Mouse (Mus musculus) gastrocnemius, postnatal 10 days (tissue): ENCODE results near the gene Xdh. TPM values are rescaled to one million over a fixed set of nuclear protein-coding genes. Genes with fewer than 3 reads are reported as not detected.
A peak's percentile ranks its signal among the peaks of the same experiment; 100 is the strongest.

Experiments used
- DNase-seq: peaks from one replicate; pipeline ENCODE4 v3.0.0; 2021; ENCODE audit warnings: mixed read lengths
- long read RNA-seq, 2 experiments: library from polyadenylated mRNA; stranded (forward); transcript quantifications; one replicate each; pipeline ENCODE4 v2.0.0; 2021
- total RNA-seq, 2 experiments: library from RNA; stranded (reverse); gene quantifications; 2 replicates each; pipeline ENCODE4 v1.2.3; 2021

Gene Xdh
- total RNA-seq: 10 to 100 TPM; 11.5 to 18.8 TPM
- long read RNA-seq, experiment 1, full-length matches to known transcripts: 7 of 8 reads
- long read RNA-seq, experiment 1, partial matches to known transcripts: 0 of 8 reads
- long read RNA-seq, experiment 1, other reads (novel, unspliced or antisense): 1 of 8 reads
- long read RNA-seq, experiment 2, full-length matches to known transcripts: 12 of 15 reads
- long read RNA-seq, experiment 2, partial matches to known transcripts: 1 of 15 reads
- long read RNA-seq, experiment 2, other reads (novel, unspliced or antisense): 2 of 15 reads

DNA sequence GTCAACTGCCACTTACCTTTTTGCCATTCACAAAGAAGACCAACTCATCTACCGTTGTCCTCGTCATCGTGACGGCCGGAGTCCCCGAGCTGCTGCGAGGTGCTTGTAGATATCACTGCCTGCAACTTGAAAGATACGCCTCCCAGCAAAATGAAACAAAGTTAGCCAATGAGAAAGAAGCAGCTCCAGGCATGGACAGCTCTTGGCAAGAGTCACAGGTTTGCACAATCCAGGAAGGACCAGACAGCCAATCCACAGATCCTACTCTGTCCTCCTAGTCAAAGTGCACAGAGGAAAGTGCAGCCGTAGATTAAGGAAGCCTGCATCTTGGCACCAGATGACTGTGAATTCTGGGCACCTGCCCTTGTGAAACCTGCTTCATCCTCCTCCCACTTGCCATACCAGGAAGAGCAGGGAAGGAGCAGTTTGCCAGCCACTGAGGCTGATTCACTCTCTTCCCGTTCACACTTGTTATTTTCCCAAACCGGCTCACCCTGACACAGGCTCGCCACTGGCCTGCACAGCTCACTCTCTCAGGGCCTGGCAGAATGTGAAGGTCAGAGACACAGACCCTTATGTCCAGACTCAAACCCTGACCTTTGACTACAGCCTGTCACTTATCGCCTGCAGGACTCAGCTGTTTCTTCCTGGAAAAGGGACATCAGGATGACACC lies at the start of gene Xdh:
Gene Xdh (minus strand): TSS at position 135 of the 674 bp plus-strand sequence.
- DNase-seq: no peak

GRCm38 (mm10) chr17:73995907-73996645 lies 46.1 kb upstream of the Xdh start:
- no peak for DNase-seq

DNA sequence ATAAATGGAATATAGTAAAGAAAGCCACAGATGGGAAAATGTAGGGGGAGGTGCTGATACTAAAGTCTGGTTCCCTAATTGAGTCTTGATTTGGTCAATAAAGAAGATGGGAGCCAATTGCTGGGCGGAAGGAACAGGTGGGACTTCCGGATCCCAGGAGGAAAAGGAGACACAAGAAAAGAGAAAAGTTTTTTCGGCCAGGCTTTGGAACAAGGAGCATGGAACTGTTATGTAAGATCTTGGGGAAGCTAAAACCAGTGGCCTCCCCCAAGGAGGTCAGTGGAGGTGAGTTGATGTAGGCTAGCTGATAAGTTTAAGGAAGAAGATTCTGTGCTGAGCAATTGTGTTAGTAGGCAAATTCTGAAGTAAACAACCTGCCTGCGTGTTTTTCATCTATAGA lies 41.3 kb upstream of the Xdh start:
- no peak for DNase-seq

DNA sequence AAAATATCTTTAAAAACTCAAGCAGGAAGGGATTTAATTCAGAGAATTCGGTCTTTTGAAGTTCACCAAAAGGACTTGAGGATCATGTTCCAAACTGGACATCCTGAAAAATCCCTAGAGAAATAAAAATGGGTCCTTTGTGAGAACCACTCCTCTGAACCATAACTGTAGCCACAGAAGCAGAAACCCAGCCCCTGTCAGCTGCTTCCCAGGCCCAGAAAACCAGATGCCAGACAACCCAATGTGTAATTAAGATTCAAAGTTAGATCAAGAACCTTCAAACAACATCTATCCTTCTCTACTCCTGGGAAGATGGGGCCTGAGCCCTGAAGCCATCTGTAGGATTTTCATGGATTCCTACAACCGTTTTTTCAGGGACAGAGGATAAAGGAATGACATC lies 36.6 kb upstream of the Xdh start:
- DNase-seq: no peak

- no peak for DNase-seq
These were observed 35.9 kb upstream of the Xdh start for GRCm38 (mm10) chr17:73985936-73986335.

- DNase-seq: no peak
These were observed 34.5 kb upstream of the Xdh start for GRCm38 (mm10) chr17:73984508-73984907.

DNA sequence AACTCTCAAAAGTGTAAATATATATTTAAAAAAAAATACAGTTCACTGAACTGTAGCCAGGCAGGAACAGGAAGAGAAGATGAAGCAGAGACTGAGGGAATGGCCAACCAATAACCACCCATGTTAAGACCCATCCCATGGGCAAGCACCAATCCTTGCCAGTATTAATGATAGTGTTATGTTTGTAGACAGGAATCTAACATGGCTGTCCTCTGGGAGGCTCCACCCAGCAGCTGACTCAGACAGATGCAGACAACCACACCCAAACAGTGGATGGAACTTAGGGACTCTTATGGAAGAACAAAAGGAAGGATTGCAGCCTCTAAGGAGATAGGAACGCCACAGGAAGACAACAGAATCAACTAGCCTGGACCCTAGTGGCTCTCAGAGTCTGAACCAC lies 32.9 kb upstream of the Xdh start:
- no peak for DNase-seq

DNA sequence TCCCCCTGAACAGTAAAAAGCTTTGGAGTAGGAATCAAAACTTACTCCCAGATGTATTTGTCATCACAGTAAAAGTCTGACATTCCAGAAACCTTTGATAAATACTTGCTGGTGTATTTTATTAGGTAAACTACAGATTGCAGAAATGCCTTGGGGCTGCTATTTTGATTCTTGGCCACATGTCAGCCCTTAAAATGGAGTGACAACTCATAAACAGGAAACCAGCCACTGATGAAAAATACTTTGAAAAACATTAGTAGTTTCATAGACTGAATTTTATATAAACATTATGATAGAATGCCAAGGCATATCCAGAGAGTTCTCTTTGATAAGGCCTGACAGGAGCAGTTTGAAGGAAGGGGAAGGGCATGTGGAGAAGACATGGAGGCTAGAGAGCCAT lies 26.1 kb upstream of the Xdh start:
- DNase-seq: no peak

- no peak for DNase-seq
These were observed 22.7 kb upstream of the Xdh start for GRCm38 (mm10) chr17:73972648-73973047.

DNA sequence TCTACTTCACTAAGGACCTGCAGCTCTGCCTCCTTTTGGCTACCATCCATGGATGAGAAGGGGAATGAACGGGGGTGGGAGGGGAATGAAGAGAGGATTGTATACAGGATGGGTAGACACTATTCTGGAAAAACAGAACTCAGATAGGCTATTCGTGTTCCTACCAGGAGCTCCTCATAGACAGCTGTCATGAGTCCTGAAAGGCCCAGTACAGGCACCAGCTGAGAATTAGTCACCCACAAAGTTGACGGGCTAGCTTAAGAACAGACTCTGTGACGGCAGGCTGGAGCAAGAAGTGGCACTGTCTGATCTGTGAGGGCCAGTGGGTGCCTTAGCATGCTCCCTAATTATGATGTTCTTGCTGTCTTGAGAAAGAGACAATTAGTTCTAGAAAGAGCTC lies 21.3 kb upstream of the Xdh start:
- no peak for DNase-seq

GRCm38 (mm10) chr17:73970361-73971027 lies 20.5 kb upstream of the Xdh start:
- DNase-seq: peak; percentile 57

DNA sequence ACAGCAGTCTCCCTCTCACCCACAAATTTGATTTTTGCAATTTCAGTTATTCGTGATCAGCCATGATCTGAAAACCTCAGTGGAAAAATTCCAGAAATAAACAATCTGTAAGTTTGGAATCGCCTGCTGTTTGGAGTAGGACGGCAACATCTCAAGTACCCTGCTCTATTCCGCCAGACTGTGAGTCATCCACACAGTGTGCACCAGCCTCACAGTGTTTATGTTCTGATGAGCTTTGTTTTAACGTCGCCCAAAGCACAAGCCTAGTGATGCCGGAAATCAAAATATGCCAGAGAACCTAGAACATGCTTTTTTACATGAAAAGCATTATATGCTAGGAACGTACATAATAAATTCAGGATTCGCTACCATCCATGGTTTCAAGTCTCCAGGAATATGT lies 14.9 kb upstream of the Xdh start:
- no peak for DNase-seq

DNA sequence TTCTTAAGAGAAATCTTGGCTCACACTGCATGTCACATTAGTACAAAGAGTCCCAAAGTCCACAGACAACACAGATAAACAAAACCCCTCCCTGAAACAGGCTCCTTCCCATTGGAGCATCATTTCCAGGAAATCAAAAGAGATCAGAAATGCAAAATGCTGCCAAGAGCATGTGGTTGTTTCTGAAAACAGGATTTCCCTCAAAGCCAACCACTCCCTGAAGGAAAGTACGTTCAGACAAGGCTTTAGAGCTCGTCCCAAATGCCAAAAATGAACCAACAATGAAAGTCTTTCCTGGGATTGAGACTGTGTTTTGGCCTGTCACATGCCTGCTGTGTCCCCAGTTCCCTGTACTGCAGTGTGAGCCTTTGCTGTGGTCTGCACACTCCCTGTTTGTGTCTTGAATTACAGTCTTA lies 12.6 kb upstream of the Xdh start:
- DNase-seq: no peak

GRCm38 (mm10) chr17:73961801-73962403 lies 11.9 kb upstream of the Xdh start:
- no peak for DNase-seq

- no peak for DNase-seq
These were observed 10.7 kb upstream of the Xdh start for GRCm38 (mm10) chr17:73960745-73961144.

DNA sequence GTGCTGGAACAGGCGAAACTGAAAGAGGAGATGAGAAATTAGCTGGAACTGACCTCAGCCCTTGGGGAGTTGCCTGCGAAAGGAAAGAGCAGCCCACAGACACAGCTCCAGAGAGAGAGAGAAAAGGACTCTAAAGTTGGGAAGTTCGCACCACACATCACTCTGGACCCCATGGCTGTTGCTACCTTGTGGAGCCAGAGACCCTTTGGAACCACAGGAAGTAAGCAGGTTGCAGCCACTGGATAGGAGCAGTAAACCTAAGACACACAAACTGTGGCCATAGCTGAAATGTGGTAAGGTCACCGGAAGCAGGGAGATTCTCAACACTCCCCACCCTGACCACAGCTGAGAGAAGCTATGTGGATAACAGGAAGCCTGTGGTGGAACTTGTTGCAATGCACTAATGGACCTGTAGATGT lies 2.1 kb upstream of the Xdh start:
- DNase-seq: no peak

DNA sequence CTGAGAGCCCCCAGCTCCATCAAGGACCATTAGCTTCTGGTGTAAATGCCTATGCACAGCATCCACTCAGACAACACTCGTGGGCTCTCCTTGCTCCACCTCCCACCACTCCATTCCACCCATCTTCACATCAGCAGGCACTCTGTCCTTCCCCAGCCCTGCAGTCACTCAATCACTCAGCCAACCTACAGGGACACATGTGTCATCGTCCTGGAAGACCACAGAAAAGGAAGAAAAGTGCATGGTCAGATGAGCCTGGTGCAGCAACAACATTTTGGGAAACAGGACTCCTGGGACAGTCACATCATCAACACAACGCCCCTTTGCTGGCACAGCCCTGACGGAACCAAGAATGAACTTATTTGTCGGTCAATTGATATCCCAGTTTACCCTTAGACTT lies 974 bp upstream of the Xdh start:
- DNase-seq: no peak

- no peak for DNase-seq
These were observed 498 bp downstream of the Xdh start for GRCm38 (mm10) chr17:73949498-73949897.

DNA sequence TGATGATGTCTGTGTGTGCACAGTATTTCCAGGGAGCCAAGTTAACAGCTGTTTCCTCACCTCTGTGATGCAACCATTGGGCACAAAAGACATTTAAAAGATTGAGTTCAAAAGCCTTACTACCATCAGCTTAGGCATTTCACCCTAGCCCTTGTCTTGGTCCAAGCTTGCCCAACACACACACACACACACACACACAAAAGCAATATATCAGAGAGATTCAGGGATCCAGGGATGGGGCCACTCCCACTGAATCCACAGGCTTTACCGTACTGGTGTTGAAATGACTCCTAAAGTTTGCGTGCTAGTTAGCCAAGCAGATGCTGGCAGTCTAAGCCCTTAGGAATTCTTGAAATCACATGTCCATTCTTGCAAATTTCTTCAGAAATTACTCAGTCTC lies 1.2 kb downstream of the Xdh start:
- no peak for DNase-seq

GRCm38 (mm10) chr17:73948039-73948438 lies 2.0 kb downstream of the Xdh start:
- no peak for DNase-seq

GRCm38 (mm10) chr17:73946856-73947255 lies 3.1 kb downstream of the Xdh start:
- DNase-seq: no peak

DNA sequence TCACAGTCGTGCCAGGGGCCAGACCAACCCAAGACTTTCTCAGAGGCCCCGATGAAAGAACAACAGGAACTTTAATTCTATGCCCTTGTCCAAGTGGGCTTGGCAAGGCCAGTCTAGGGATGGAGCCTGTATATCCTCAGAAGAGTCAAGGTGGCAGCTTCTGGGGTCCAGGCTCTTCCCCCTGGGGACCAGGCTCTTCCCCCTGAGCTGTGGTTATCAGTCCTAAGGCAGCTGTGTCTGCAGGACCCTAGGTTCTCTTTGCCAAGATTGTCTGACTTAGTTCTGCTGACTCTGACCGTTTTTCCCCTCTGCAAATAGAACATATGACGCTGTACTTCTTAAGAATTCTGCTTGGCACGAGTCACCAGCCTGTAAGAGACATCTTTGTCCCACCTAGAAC lies 5.3 kb downstream of the Xdh start:
- no peak for DNase-seq
